Mouse (Mus musculus) heart, embryonic 12.5 days (tissue): Measurements from ENCODE around the gene Gale. TPM values are rescaled to one million over a fixed set of nuclear protein-coding genes. Genes with fewer than 3 reads are reported as not detected.

Source experiments
- ATAC-seq: fragments of 200-750 bp; cut with Nextera tagmentation; 2 replicates; pipeline ENCODE4 v1.8.0; 2017; ENCODE audit warnings: moderate TSS enrichment, moderate library complexity; ENCODE audit not compliant: insufficient number of reproducible peaks, low FRiP score
- H3K27ac ChIP-seq: fragments of 300-500 bp; sonication (generic); 2 replicates; pipeline ENCODE4 v1.5.1; 2016; ENCODE audit warnings: mild to moderate bottlenecking, moderate library complexity; ENCODE audit not compliant: poor library complexity, severe bottlenecking
- H3K27me3 ChIP-seq: fragments of 300-500 bp; sonication (generic); replicated peaks from 2 replicates; pipeline ENCODE4 v1.6.1; 2016; ENCODE audit warnings: mild to moderate bottlenecking, moderate library complexity
- H3K36me3 ChIP-seq: fragments of 300-500 bp; sonication (generic); 2 replicates; pipeline ENCODE4 v1.6.1; 2016; ENCODE audit warnings: mild to moderate bottlenecking, moderate library complexity
- H3K4me1 ChIP-seq: fragments of 300-500 bp; sonication (generic); replicated peaks from 2 replicates; pipeline ENCODE4 v1.6.1; 2016; ENCODE audit warnings: mild to moderate bottlenecking
- H3K4me2 ChIP-seq: fragments of 300-500 bp; sonication (generic); 2 replicates; pipeline ENCODE4 v1.6.1; 2016; ENCODE audit warnings: mild to moderate bottlenecking, moderate library complexity
- H3K4me3 ChIP-seq: fragments of 300-500 bp; sonication (generic); 2 replicates; pipeline ENCODE4 v1.5.1; 2016; ENCODE audit warnings: mild to moderate bottlenecking
- H3K9ac ChIP-seq: fragments of 300-500 bp; sonication (generic); 2 replicates; pipeline ENCODE4 v1.6.1; 2016; ENCODE audit warnings: mild to moderate bottlenecking, moderate library complexity
- H3K9me3 ChIP-seq: fragments of 300-500 bp; sonication (generic); replicated peaks from 2 replicates; pipeline ENCODE4 v1.6.1; 2016; ENCODE audit warnings: mild to moderate bottlenecking, moderate library complexity
- WGBS: fragments of 180-500 bp; shearing (Covaris S2); methylation state at CpG from one replicate; pipeline ENCODE4 v1.1.7; 2016; 5-methylcytosine and 5-hydroxymethylcytosine counted together
- polyA plus RNA-seq: library from polyadenylated mRNA; unstranded; fragments of >200 nt; fragmentation: Nextera tagmentation; extraction: Ambion mirVana; gene quantifications from 2 replicates; pipeline ENCODE4 v1.2.1, GENCODE M21; 2016

Gale gene
- polyA plus RNA-seq, 1 experiment from 2014 or later, result 28.8 TPM

GRCm38 (mm10) chr4:135943389-135943788, 20.1 kb upstream of the Gale start:
- H3K9ac ChIP-seq, result no peak overlapping the region
- no peak for ATAC-seq
- H3K4me3 ChIP-seq, result no peak overlapping the region
- no peak overlapping the region for H3K4me2 ChIP-seq
- WGBS, result 45% methylated on average over 4 of the region's 4 CpGs
- no peak overlapping the region for H3K27ac ChIP-seq
- H3K9me3 ChIP-seq, result no peaks in the 10 kb centered on the region
- H3K36me3 ChIP-seq, result peaks cover 20% of the 10 kb centered on the region
- H3K4me1 ChIP-seq, result peaks cover 21% of the 10 kb centered on the region
- H3K27me3 ChIP-seq, result no peaks in the 10 kb centered on the region

- Histone ChIP-seq H3K36me3 (peaks cover 8% of the 10 kb centered on the region), H3K4me1 (peaks cover 38% of the 10 kb centered on the region), H3K9ac (peak overlapping the region; percentile 32; the same call in 1 of the 2 replicates), H3K4me3 (peak overlapping the region; percentile 78), H3K27ac (peak overlapping the region; percentile 67), H3K4me2 (peak overlapping the region; percentile 81), H3K9me3 (no peaks in the 10 kb centered on the region), H3K27me3 (no peaks in the 10 kb centered on the region)
- ATAC-seq, result no peak
- WGBS, result 77% methylated on average over 10 of the region's 10 CpGs
Measured at GRCm38 (mm10) chr4:135945706-135946105, 17.8 kb upstream of the Gale start.

- Histone ChIP-seq H3K9me3 (peaks cover under 1% of the 10 kb centered on the region; the same call in 1 of the 2 replicates), H3K4me2 (peak within 1 kb of the TSS; percentile 81), H3K27me3 (no peaks in the 10 kb centered on the region), H3K4me3 (peak within 1 kb of the TSS; percentile 78), H3K36me3 (peaks cover 8% of the 10 kb centered on the region), H3K9ac (peak within 1 kb of the TSS; percentile 84), H3K4me1 (peaks cover 38% of the 10 kb centered on the region), H3K27ac (peak within 1 kb of the TSS; percentile 67)
- WGBS, result under 1% methylated on average over 23 of the region's 23 CpGs
- ATAC-seq, result peak; percentile 92
Measured at GRCm38 (mm10) chr4:135946278-135946658, 17.3 kb upstream of the Gale start, which contains the start of gene Hmgcl. TSS of gene Hmgcl (plus strand) at chr4:135946448.

- Histone ChIP-seq H3K36me3 (peaks cover 13% of the 10 kb centered on the region), H3K4me1 (peaks cover 38% of the 10 kb centered on the region), H3K27ac (peak overlapping the region; percentile 67), H3K4me3 (peak overlapping the region; percentile 78), H3K27me3 (no peaks in the 10 kb centered on the region), H3K4me2 (peak overlapping the region; percentile 81), H3K9me3 (peaks cover 5% of the 10 kb centered on the region; the same call in 1 of the 2 replicates), H3K9ac (peak overlapping the region; percentile 84)
- 1% methylated on average over 28 of the region's 28 CpGs for WGBS
- ATAC-seq, result no peak; the same call in none of the 2 replicates
Measured at GRCm38 (mm10) chr4:135946659-135947301, 16.7 kb upstream of the Gale start.

- WGBS, result 88% methylated on average over 8 of the region's 8 CpGs
- ATAC-seq, result no peak
- Histone ChIP-seq H3K4me2 (no peak overlapping the region), H3K36me3 (peaks cover 26% of the 10 kb centered on the region), H3K27me3 (no peaks in the 10 kb centered on the region), H3K9me3 (peaks cover 10% of the 10 kb centered on the region; the same call in 1 of the 2 replicates), H3K4me3 (no peak overlapping the region), H3K4me1 (peaks cover 36% of the 10 kb centered on the region), H3K9ac (no peak overlapping the region), H3K27ac (no peak overlapping the region)
Measured at GRCm38 (mm10) chr4:135948142-135948541, 15.4 kb upstream of the Gale start.

- H3K27ac ChIP-seq, result peak overlapping the region; percentile 50
- no peak for ATAC-seq
- no peaks in the 10 kb centered on the region for H3K27me3 ChIP-seq
Measured at GRCm38 (mm10) chr4:135949475-135949874, 14.1 kb upstream of the Gale start.

GRCm38 (mm10) chr4:135949911-135950310, 13.6 kb upstream of the Gale start:
- peaks cover 10% of the 10 kb centered on the region; the same call in 1 of the 2 replicates for H3K9me3 ChIP-seq
- no peaks in the 10 kb centered on the region for H3K27me3 ChIP-seq
- no peak overlapping the region for H3K4me2 ChIP-seq
- peaks cover 35% of the 10 kb centered on the region for H3K36me3 ChIP-seq
- peak overlapping the region; percentile 44; the same call in 1 of the 2 replicates for H3K27ac ChIP-seq
- H3K4me1 ChIP-seq, result peaks cover 30% of the 10 kb centered on the region
- 48% methylated on average over 6 of the region's 6 CpGs for WGBS
- H3K4me3 ChIP-seq, result no peak overlapping the region
- H3K9ac ChIP-seq, result no peak overlapping the region
- peak; percentile 23 for ATAC-seq

More at GRCm38 (mm10) chr4:135949475-135949874, 14.1 kb upstream of the Gale start:
- H3K4me3 ChIP-seq, result no peak overlapping the region
- WGBS, result 78% methylated on average over 10 of the region's 10 CpGs
- no peak overlapping the region for H3K4me2 ChIP-seq
- H3K4me1 ChIP-seq, result peaks cover 30% of the 10 kb centered on the region
- H3K36me3 ChIP-seq, result peaks cover 32% of the 10 kb centered on the region
- no peak overlapping the region for H3K9ac ChIP-seq
- H3K9me3 ChIP-seq, result peaks cover 10% of the 10 kb centered on the region; the same call in 1 of the 2 replicates

GRCm38 (mm10) chr4:135950365-135950764, 13.2 kb upstream of the Gale start:
- H3K9me3 ChIP-seq, result peaks cover 10% of the 10 kb centered on the region; the same call in 1 of the 2 replicates
- WGBS, result 81% methylated on average over 6 of the region's 6 CpGs
- peaks cover 30% of the 10 kb centered on the region for H3K4me1 ChIP-seq
- H3K4me3 ChIP-seq, result no peak overlapping the region
- no peaks in the 10 kb centered on the region for H3K27me3 ChIP-seq
- ATAC-seq, result no peak
- peaks cover 39% of the 10 kb centered on the region for H3K36me3 ChIP-seq
- H3K27ac ChIP-seq, result peak overlapping the region; percentile 44
- H3K9ac ChIP-seq, result no peak overlapping the region
- H3K4me2 ChIP-seq, result no peak overlapping the region

- Histone ChIP-seq H3K4me1 (peaks cover 23% of the 10 kb centered on the region), H3K9me3 (peaks cover 10% of the 10 kb centered on the region; the same call in 1 of the 2 replicates), H3K9ac (no peak overlapping the region), H3K4me3 (no peak overlapping the region), H3K36me3 (peaks cover 51% of the 10 kb centered on the region), H3K4me2 (no peak overlapping the region), H3K27ac (no peak overlapping the region), H3K27me3 (no peaks in the 10 kb centered on the region)
- WGBS, result 88% methylated on average over 3 of the region's 3 CpGs
- ATAC-seq, result no peak
Measured at GRCm38 (mm10) chr4:135951505-135951904, 12.0 kb upstream of the Gale start.

- WGBS, result 82% methylated on average over 3 of the region's 3 CpGs
- Histone ChIP-seq H3K4me3 (no peak overlapping the region), H3K4me1 (peaks cover 20% of the 10 kb centered on the region), H3K36me3 (peaks cover 62% of the 10 kb centered on the region), H3K9ac (no peak overlapping the region), H3K9me3 (peaks cover 10% of the 10 kb centered on the region; the same call in 1 of the 2 replicates), H3K4me2 (no peak overlapping the region), H3K27ac (no peak overlapping the region), H3K27me3 (no peaks in the 10 kb centered on the region)
- no peak for ATAC-seq
Measured at GRCm38 (mm10) chr4:135953179-135953578, 10.3 kb upstream of the Gale start.

- peaks cover 70% of the 10 kb centered on the region for H3K36me3 ChIP-seq
- H3K9ac ChIP-seq, result no peak overlapping the region
- ATAC-seq, result no peak
- WGBS, result 20% methylated on average over 2 of the region's 2 CpGs
- no peak overlapping the region for H3K27ac ChIP-seq
- no peaks in the 10 kb centered on the region for H3K27me3 ChIP-seq
- peaks cover 10% of the 10 kb centered on the region; the same call in 1 of the 2 replicates for H3K9me3 ChIP-seq
- no peak overlapping the region for H3K4me2 ChIP-seq
- H3K4me3 ChIP-seq, result no peak overlapping the region
- H3K4me1 ChIP-seq, result peaks cover 12% of the 10 kb centered on the region
Measured at GRCm38 (mm10) chr4:135954241-135954640, 9.3 kb upstream of the Gale start.
